Mouse (Mus musculus): ENCODE measurements around the gene Emilin2. TPM values are rescaled to one million over a fixed set of nuclear protein-coding genes. Genes with fewer than 3 reads are reported as not detected.

Gene Emilin2
- polyA plus RNA-seq, 1 experiment from 2014 or later = 9.6 TPM

DNA sequence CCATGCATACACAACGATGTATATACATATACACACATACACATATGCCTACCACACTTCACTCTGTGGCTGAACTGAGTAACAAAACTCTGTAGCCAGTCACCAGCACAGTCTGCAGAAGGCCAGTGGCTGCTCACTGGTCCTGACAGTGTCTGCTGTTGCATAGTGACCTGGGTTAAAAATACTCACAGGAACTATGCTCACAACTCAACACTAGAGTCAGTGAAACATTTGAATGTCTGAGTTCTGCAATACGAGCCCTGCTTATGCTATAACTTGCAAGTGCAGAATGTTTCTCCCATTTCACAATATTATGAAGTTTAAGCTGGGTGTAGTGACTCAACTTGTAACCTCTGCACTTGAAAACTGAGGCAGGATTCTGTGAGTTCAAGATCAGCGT, 90.4 kb downstream of the Emilin2 start:
- ATAC-seq (ENCODE audit: low FRiP score) = no peak
- Histone ChIP-seq H3K27ac (no peak overlapping the region), H3K9ac (no peak overlapping the region), H3K4me2 (replicated peaks) (no peak overlapping the region), H3K27me3 (no peaks in the 10 kb centered on the region), H3K4me1 (no peaks in the 10 kb centered on the region; the same call in 1 of the 2 replicates), H3K36me3 (peaks cover 8% of the 10 kb centered on the region), H3K4me3 (no peak overlapping the region), H3K9me3 (replicated peaks) (no peaks in the 10 kb centered on the region)
- 90% methylated on average over 3 of the region's 3 CpGs for WGBS

DNA sequence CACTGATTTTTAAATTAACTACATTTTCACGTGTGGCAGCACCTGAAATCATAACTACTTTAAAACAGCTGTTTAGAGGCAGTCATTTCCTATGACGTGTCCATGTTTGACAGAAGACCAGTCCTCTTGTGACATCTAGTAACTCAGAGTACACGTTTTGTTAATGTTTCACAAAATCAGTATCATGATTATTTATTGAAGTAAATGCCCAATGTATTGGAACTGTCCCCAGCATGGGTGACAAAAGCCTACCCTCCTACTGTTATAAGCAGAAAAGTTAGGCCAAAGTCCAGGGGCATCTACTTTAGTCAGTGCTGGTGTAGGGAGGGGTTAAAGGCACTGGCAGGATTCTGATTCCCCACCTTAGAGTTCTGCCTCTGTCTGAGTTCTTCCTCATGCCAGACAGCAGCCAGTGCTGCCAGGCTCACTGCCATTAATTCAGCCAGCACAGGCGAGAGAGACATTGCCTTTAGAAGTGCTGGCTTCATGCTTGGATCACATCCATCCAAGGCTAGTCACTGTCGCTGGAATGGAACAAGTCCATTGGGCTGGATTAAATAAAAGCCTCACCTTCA, 94.6 kb downstream of the Emilin2 start:
- Histone ChIP-seq H3K4me3 (no peak overlapping the region), H3K27me3 (no peaks in the 10 kb centered on the region), H3K36me3 (peaks cover 5% of the 10 kb centered on the region), H3K9ac (no peak overlapping the region), H3K9me3 (replicated peaks) (no peaks in the 10 kb centered on the region), H3K4me2 (replicated peaks) (no peak overlapping the region), H3K4me1 (peaks cover 6% of the 10 kb centered on the region; the same call in 1 of the 2 replicates), H3K27ac (no peak overlapping the region)
- 93% methylated on average over 5 of the region's 5 CpGs for WGBS
- no peak for ATAC-seq (ENCODE audit: low FRiP score)

DNA sequence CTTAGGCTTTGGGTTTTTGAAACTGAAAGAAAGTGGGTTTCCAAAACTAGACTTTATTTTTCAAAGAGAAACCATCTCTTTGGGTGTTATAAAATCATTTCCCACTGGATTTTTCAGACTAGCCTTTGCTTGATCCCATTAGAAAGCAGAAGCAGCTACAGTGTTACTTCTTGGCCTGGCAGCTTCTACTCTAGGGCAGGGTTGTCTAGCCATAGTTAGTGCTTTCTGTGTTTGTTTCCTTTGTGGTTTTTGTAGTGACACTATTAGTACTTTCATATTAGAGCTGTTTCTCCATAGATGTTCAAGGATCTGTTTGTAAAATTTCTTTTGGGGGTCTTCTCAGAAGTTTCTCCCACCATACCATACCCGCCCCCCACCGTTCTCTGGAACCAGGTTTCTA, 95.5 kb downstream of the Emilin2 start:
- Histone ChIP-seq H3K4me1 (peaks cover 11% of the 10 kb centered on the region), H3K27me3 (no peaks in the 10 kb centered on the region), H3K36me3 (peaks cover 5% of the 10 kb centered on the region), H3K9ac (no peak overlapping the region), H3K9me3 (replicated peaks) (no peaks in the 10 kb centered on the region), H3K4me3 (no peak overlapping the region), H3K27ac (no peak overlapping the region), H3K4me2 (replicated peaks) (no peak overlapping the region)
- ATAC-seq (ENCODE audit: low FRiP score) = no peak
- 94% methylated on average over 2 of the region's 2 CpGs for WGBS

DNA sequence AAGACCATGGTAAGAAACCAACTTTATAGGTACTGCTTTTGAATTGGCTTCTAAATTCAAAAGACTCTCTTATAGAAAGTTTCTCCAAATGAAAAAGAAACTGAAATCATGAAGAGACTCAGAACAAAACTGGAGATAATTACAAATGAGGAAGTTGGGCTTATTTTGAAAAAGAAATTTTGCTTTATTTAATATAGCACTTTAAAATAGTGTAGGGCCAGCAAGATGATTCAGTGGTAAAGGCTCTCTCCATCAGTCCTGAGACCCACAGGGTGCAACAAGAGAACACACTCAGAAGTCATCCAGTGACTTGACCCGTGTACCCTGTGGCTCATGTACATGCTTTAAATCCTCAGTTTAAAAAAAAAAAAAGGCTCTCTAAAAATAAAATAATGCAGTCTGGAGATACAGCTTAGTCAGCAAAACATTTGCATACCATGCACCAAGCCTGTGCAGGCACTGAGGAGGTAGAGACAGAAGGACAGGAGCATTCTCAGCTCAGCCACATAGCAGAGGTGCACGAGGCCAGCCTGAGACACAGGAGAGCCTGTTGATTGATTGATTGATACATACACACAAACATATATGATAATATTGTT, 96.4 kb downstream of the Emilin2 start:
- Histone ChIP-seq H3K4me1 (peaks cover 11% of the 10 kb centered on the region), H3K4me3 (no peak overlapping the region), H3K9ac (no peak overlapping the region), H3K27me3 (no peaks in the 10 kb centered on the region), H3K4me2 (replicated peaks) (no peak overlapping the region), H3K36me3 (peaks cover 5% of the 10 kb centered on the region), H3K27ac (no peak overlapping the region), H3K9me3 (replicated peaks) (no peaks in the 10 kb centered on the region)
- ATAC-seq (ENCODE audit: low FRiP score) = no peak
- 74% methylated on average over 2 of the region's 2 CpGs for WGBS

DNA sequence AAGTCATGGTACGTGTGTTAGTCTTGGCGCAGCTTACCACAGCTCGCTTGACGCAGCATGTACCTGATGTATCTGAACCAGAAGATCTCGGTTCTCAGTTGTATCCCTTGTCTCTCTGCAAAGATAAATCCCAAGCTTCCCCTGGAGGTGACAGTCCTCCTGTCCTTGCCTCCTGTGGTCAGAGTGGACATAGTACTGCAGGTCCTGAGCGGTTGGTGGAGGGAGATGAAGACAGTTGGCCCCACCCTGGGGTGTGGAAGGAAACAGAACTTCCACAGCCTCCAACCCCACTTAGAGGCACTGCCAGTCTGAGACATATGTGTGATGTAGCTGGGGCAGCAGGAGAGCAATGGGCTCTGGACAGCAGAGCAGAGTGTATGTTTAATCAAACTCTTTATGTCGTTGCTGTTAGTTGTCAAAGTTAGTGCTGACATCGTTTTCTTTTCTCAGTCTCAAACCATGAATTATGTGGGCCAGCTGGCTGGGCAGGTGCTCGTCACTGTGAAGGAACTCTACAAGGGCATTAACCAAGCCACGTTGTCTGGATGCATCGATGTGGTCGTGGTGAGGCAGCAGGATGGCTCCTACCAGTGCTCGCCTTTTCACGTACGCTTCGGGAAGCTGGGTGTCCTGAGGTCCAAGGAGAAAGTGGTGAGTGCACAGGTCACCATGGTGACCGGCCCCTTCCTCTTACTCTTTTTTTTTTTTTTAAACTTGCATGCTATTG, 97.1 kb downstream of the Emilin2 start:
- H3K27ac ChIP-seq = no peak overlapping the region
- no peak overlapping the region for H3K4me2 ChIP-seq (replicated peaks)
- H3K36me3 ChIP-seq = peaks cover 5% of the 10 kb centered on the region
- H3K9me3 ChIP-seq (replicated peaks) = no peaks in the 10 kb centered on the region
- no peak overlapping the region for H3K9ac ChIP-seq
- no peaks in the 10 kb centered on the region for H3K27me3 ChIP-seq
- WGBS = 90% methylated on average over 17 of the region's 17 CpGs
- no peak for ATAC-seq (ENCODE audit: low FRiP score)
- peaks cover 11% of the 10 kb centered on the region for H3K4me1 ChIP-seq
- no peak overlapping the region for H3K4me3 ChIP-seq

DNA sequence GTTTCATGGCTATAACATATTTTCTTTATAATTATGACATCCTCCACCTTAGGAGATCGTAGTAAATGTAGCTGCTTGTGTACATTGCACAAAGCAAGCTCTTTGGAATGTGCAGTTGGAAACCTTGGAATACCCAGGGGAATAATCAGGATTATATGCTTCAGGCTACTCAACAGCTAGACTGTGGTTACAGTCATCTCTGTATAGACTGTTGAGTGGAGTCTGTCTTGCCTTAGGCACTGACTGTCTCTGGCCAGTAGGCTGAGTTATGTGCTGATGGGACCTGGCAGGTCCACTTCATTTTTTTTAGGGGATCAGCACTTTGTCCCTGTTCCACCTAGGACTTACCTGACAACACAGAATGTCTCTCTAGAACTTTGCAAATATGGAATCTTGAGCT, 98.1 kb downstream of the Emilin2 start:
- Histone ChIP-seq H3K9me3 (replicated peaks) (no peaks in the 10 kb centered on the region), H3K27ac (no peak overlapping the region), H3K27me3 (no peaks in the 10 kb centered on the region), H3K4me2 (replicated peaks) (no peak overlapping the region), H3K4me3 (no peak overlapping the region), H3K9ac (no peak overlapping the region), H3K36me3 (peaks cover 5% of the 10 kb centered on the region), H3K4me1 (peaks cover 11% of the 10 kb centered on the region)
- WGBS = 73% methylated on average over 1 of the region's 1 CpGs
- ATAC-seq (ENCODE audit: low FRiP score) = no peak

DNA sequence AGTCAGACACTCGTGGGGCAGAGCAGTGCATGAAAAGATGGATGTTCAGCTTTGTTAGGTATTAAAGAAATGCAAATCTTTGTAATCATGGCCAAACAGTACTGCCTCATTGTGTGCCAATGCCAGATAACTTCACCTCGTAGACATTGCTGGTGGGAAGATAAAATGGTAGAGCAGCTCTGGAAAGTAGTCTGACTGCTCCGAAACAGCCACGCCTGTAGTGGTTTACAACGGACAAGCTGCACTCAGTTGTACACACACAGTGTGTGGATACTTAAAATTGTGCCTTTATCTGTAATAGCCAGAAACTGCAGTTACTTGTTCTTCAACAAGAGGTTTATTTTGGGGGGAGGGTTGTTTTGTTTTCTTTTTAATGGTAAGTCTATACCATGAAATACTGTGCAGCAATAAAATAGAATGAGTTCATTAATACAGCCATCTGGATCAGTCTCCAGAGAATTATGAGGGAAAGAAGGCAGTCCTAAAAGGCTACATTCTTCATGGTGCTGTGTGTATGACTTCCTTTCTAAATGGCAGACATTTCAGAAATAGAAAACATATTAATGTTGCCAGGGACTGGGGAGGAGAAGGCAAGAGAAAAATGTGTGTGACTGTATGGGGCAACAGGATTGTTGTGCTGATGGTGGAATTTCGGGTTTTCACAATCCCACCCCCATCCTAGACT, 99.7 kb downstream of the Emilin2 start:
- Histone ChIP-seq H3K27me3 (no peaks in the 10 kb centered on the region), H3K4me3 (no peak overlapping the region), H3K4me2 (replicated peaks) (no peak overlapping the region), H3K9me3 (replicated peaks) (no peaks in the 10 kb centered on the region), H3K36me3 (no peaks in the 10 kb centered on the region), H3K4me1 (peaks cover 11% of the 10 kb centered on the region), H3K27ac (0 out of 2 replicates have a peak overlapping the region, but pooled peaks have one; percentile 40), H3K9ac (no peak overlapping the region)
- no peak for ATAC-seq (ENCODE audit: low FRiP score)
- WGBS = 68% methylated on average over 6 of the region's 6 CpGs

DNA sequence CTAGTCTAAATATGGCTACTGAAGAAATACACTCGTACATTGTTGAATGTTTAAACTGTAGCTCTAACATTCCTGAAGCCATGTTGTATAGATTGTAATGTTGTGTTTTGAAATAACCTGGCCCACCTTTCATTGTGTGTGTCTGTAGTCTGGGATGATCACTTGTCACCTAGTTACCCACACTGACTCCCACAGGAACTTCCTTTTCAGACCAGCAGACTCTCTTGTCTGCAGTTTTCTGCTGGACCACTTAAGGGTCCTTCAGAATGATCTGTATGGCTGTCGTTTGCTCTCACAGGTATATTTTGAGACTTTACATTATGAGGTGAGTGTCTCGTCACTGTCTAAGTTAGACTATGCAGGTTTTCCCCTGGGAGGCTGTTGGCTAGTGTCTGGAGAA, 101.8 kb downstream of the Emilin2 start:
- no peaks in the 10 kb centered on the region for H3K36me3 ChIP-seq
- H3K4me3 ChIP-seq = no peak overlapping the region
- H3K4me1 ChIP-seq = peaks cover 11% of the 10 kb centered on the region
- H3K9ac ChIP-seq = no peak overlapping the region
- WGBS = 90% methylated on average over 3 of the region's 3 CpGs
- H3K27ac ChIP-seq = no peak overlapping the region
- no peak overlapping the region for H3K4me2 ChIP-seq (replicated peaks)
- no peaks in the 10 kb centered on the region for H3K27me3 ChIP-seq
- no peaks in the 10 kb centered on the region for H3K9me3 ChIP-seq (replicated peaks)
- ATAC-seq (ENCODE audit: low FRiP score) = no peak

DNA sequence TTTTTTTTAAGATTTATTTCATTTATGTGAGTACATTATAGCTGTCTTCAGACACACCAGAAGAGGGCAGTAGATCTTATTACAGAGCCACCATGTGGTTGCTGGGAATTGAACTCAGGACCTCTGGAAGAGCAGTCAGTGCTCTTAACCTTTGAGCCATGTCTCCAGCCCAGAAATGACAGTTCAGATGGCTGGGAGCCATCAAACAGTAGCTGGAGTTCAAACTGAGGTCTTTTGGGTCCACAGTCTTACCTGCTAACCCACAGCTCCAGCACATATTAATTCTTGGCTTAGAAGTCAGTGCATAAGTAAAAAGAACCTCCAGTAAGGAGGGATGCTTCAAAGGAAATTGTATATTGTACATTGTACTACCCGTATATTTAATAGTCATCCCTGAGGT, 102.9 kb downstream of the Emilin2 start:
- H3K4me2 ChIP-seq (replicated peaks) = no peak overlapping the region
- 91% methylated on average over 1 of the region's 1 CpGs for WGBS
- ATAC-seq (ENCODE audit: low FRiP score) = no peak

DNA sequence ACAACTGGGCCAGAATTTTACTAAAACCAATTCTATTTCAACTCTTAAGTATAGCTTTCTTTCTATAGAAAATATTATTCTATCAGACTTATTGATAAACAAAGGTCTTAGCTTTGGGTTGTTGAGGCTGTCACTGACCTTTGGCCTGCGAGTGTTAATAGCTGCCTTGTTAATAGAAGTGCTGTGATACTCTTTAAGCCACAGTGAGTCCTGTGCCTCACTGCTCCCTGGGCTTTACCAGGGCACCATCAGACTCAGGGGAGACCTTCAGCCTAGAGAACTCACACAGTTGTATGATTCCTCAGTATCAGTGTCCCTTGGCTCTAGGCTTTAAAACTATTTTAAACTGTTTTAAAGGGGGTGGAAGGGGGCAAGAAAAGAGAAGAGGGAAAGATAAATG, 103.4 kb downstream of the Emilin2 start:
- Histone ChIP-seq H3K9me3 (replicated peaks) (no peaks in the 10 kb centered on the region), H3K27ac (no peak overlapping the region), H3K4me2 (replicated peaks) (no peak overlapping the region), H3K27me3 (no peaks in the 10 kb centered on the region), H3K9ac (no peak overlapping the region), H3K4me3 (no peak overlapping the region), H3K4me1 (peaks cover 5% of the 10 kb centered on the region), H3K36me3 (no peaks in the 10 kb centered on the region)
- ATAC-seq (ENCODE audit: low FRiP score) = no peak
- 93% methylated on average over 1 of the region's 1 CpGs for WGBS

More for the DNA sequence above, 102.9 kb downstream of the Emilin2 start:
- Histone ChIP-seq H3K27ac (no peak overlapping the region), H3K9ac (no peak overlapping the region), H3K4me1 (peaks cover 5% of the 10 kb centered on the region), H3K36me3 (no peaks in the 10 kb centered on the region), H3K4me3 (no peak overlapping the region), H3K27me3 (no peaks in the 10 kb centered on the region), H3K9me3 (replicated peaks) (no peaks in the 10 kb centered on the region)

DNA sequence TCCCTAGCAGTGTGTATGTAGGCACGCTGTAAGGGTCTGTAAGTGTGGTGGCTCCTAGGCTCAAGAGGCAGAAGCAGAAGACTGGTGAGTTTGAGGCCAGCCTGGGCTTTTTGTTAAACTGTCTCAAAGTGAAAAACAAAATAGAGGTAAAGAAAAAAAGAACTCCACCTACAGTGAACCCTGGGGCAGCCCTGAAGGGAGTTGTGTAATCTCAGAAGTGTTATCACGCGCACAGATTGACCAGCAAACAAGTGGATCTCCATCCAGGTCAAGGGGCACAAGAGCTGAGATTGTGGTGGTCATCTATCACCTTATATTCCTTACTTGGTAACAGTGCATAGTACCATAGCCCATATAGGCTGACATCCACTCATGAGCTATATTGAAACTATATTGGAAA, 104.5 kb downstream of the Emilin2 start:
- H3K4me2 ChIP-seq (replicated peaks) = no peak overlapping the region
- H3K4me3 ChIP-seq = no peak overlapping the region
- no peaks in the 10 kb centered on the region for H3K9me3 ChIP-seq (replicated peaks)
- no peaks in the 10 kb centered on the region for H3K27me3 ChIP-seq
- no peaks in the 10 kb centered on the region for H3K36me3 ChIP-seq
- WGBS = 97% methylated on average over 3 of the region's 3 CpGs
- no peak overlapping the region for H3K27ac ChIP-seq
- no peak overlapping the region for H3K9ac ChIP-seq
- H3K4me1 ChIP-seq = peaks cover 10% of the 10 kb centered on the region
- no peak for ATAC-seq (ENCODE audit: low FRiP score)

DNA sequence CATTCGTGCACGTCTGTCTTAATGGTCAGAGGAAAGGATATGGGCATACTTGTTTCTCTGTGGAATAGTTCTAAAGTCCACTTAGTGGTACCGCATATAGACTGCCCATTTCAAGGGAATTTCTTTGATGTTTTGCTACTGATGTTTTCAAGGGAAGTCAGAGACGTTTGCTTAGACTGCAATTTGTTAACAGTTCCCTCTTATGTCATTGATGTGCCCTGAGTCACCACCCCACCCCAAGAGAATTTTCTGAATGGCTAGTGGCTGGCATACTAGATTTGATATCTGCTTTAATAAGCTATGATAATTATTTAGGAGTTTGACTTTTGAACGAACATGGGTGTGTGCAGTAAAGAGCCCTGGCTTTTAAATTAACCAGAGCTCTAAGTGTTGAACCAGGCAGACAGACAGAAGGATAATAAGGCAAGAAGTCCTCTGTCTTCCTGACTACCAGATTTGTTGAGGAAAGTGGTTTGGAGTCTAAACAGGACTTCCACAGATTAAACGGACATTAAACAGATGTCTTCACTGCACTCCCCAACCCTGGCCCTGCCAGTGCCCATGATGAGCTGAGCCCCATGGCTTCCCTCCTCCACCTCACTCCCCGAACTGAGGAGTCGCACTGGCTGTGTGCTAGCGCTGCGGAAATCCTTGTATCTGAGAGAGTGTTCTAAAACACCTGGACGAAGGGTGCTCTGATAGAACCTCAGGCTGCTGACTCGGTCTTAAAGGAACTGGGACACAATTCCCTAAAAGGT, 105.5 kb downstream of the Emilin2 start:
- no peak overlapping the region for H3K9ac ChIP-seq
- H3K27me3 ChIP-seq = no peaks in the 10 kb centered on the region
- 85% methylated on average over 12 of the region's 12 CpGs for WGBS
- no peak overlapping the region for H3K27ac ChIP-seq
- ATAC-seq (ENCODE audit: low FRiP score) = no peak
- peaks cover 9% of the 10 kb centered on the region for H3K4me1 ChIP-seq
- H3K9me3 ChIP-seq (replicated peaks) = no peaks in the 10 kb centered on the region
- no peaks in the 10 kb centered on the region for H3K36me3 ChIP-seq
- H3K4me2 ChIP-seq (replicated peaks) = no peak overlapping the region
- no peak overlapping the region for H3K4me3 ChIP-seq
